ENCODE assay signal across 8 mouse cellular contexts in genomic region chr11:33162998-33163506, GRCm38 (mm10). TPM values are rescaled to one million over a fixed set of nuclear protein-coding genes. Genes with fewer than 3 reads are reported as not detected.
DNase-seq lines count a peak whose midpoint lies in the region; ATAC-seq lines count a peak whose summit lies in the region.

Gene Npm1, minus strand, starts transcription at chr11:33163206.

- no peaks in the 10 kb centered on the region for H3K27me3 ChIP-seq in hindbrain, embryonic 11.5 days (ENCODE audit: control insufficient read depth, insufficient read depth, low read length)

- 4% methylated on average over 49 of the region's 49 CpGs for WGBS in hindbrain, embryonic 11.5 days

- H3K4me2 ChIP-seq in hindbrain, embryonic 11.5 days (replicated peaks; ENCODE audit: low read depth, low read length) = peak within 1 kb of the TSS; percentile 72

- no peaks in the 10 kb centered on the region for H3K4me1 ChIP-seq in hindbrain, embryonic 11.5 days (replicated peaks; ENCODE audit: control insufficient read depth, insufficient read depth, low read length)

- H3K27ac ChIP-seq in hindbrain, embryonic 11.5 days (ENCODE audit: low read depth, low read length) = peak within 1 kb of the TSS; percentile 89

- H3K9ac ChIP-seq in hindbrain, embryonic 11.5 days (ENCODE audit: low read depth, low read length) = peak within 1 kb of the TSS; percentile 94

- peaks cover 2% of the 10 kb centered on the region; the same call in 1 of the 2 replicates for H3K36me3 ChIP-seq in hindbrain, embryonic 11.5 days (ENCODE audit: control insufficient read depth, insufficient read depth, low read length)

- peak within 1 kb of the TSS; percentile 98 for H3K4me3 ChIP-seq in hindbrain, embryonic 11.5 days (ENCODE audit: low read depth, low read length)

- no peaks in the 10 kb centered on the region for H3K9me3 ChIP-seq in hindbrain, embryonic 11.5 days (ENCODE audit: control insufficient read depth, low read length)

- peak; percentile 95 for ATAC-seq in hindbrain, embryonic 11.5 days (ENCODE audit: low FRiP score)

- peak; percentile 99 for DNase-seq in Muller cell, postnatal 12 days (ENCODE audit: inconsistent ontology term)
- DNase-seq in cerebellum, adult 9-11 months = peak; percentile 100
- peak; percentile 98 to 100 for DNase-seq in frontal cortex, adult 2 months (ENCODE audit: extremely low spot score in 1 of 2, low spot score in 1 of 2)
- peak; percentile 100 for DNase-seq in hindbrain, embryonic 11.5 days (ENCODE audit: low spot score)
- peak; percentile 99 for DNase-seq in layer of hippocampus, postnatal 10 days (ENCODE audit: low spot score in 2 of 2)
- DNase-seq in lung, postnatal 10 days = peak; percentile 99
- DNase-seq in ovary, postnatal 36 days (ENCODE audit: low spot score) = peak; percentile 99
- peak; percentile 99 for DNase-seq in thymus, postnatal 25 days

RNA-seq across cellular contexts. Expression of gene Npm1, which starts in this region (rescaled TPM):
- 229 and 238 TPM in 2 replicates for polyA plus RNA-seq in frontal cortex, adult 2 months (2012; rRNA removed)
- polyA plus RNA-seq in hindbrain, embryonic 11.5 days (2014; fragmentation: Nextera tagmentation; extraction: Ambion mirVana) = 962 and 974 TPM in 2 replicates
- 100 to 1,000 TPM; 225 to 246 TPM for total RNA-seq in layer of hippocampus, postnatal 10 days (2021)

Comparison
In these comparisons a context has a peak if more than half of its experiments do, and no peak if none do; other contexts are left out.
1. Peak in every context shown above with its lines: DNase-seq, ATAC-seq, H3K4me3 ChIP-seq and H3K27ac ChIP-seq.